Mouse (Mus musculus) right cerebral cortex, postnatal 4 days (tissue): ENCODE results near the gene Ddx51.

Source experiments
- DNase-seq: peaks from one replicate; pipeline ENCODE4 v3.0.0-alpha.2; 2022

Ddx51 gene

DNA sequence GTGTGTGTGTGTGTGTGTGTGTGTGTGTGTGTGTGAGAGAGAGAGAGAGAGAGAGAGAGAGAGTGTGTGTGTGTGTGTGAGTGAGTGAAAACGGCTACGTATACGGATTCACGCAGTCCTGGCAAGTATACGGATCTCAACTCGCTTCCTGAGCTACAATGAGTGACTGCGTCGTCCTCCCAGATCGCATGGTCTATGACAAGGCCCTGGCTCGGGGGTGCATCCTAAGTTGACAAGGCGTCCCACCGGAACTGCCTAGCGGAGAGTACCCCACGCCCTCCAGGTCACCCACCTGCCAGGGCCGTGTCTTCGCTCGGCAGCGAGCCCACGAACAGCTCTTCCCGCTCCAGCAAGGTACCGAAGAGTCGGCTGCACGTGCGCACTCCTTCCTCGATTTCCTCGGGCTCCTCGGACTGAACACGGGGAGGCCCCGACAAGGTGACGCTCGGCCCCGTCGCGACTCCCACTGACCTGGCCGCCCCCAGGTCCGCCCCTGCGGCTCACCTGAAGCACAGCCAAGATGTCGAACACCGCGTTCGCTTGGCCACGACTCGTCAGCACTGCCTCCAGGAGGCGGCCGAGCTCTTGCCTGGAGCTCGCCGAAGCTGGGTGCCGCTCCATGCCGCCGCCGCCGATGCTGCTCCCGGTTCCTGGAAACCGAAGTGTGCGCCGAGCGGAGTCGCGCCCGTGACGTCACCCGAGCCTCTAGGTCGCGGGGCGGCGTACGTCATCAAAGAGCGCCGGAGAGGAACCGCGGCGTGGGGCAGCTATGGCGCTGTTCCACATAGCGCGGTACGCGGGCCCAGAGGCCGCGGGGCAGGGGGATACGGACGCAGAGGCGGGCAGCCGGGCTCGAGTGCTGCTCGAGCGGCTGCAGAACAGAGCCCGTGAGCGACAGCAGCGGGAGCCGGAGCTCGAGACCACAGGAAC is at the start of gene Ddx51, which contains the start of gene Noc4l:
Gene Ddx51 (plus strand): TSS at position 733 of the 930 bp plus-strand sequence.
Gene Noc4l (minus strand): TSS at position 699 of the 930 bp plus-strand sequence.
- peak; percentile 99 for DNase-seq

DNA sequence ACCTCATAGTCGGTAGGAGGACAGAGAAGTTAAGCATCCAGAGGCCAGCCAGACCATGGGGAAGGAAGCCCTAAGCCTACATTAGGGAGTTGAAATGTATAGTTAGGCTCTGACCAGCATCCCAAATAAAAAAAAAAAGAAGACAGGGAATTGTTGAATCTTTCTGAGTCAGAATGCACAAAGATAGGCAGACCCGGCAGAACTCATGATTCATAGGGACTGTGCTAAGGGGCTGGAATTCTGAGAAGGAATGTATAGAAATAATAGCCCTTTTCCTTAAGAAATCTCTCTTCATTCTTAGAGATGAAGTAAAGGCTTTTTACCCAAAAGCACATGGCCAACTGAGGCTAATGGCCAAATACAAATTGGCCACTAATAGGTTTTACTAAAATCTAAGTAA is 48.9 kb upstream of the Ddx51 start:
- no peak for DNase-seq

DNA sequence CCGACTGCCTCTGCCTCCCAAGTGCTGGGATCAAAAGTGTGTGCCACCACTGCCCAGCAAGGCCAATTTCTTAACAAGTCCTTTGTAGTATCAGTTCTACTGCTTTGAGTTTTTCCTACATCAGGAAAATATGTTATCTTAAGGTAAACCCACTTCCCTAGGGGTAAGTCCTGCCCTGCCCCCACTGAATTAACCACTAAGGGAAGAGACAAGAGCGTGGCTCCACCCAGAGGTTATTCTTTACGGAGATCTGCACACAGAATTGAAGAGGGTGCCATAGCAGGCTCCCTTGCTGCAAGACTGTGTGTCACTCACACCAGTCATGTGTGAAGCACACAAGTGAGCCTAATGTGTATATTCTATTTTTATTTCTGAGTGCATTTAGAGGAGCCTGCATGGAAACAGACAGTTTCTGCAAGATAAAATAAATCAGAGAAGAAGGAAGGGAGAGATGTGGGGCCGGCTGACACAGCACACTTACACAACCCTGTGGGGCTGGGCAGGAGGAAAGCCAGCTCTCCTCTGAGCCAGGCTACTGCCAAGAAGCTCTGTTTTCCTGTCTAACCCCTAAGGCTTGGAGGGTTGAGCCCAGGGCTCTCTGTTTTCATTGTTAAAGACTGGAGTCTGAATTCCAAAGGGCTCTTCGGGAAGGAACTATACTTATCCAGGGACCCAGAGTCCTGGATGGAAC is 47.6 kb upstream of the Ddx51 start:
- no peak for DNase-seq

DNA sequence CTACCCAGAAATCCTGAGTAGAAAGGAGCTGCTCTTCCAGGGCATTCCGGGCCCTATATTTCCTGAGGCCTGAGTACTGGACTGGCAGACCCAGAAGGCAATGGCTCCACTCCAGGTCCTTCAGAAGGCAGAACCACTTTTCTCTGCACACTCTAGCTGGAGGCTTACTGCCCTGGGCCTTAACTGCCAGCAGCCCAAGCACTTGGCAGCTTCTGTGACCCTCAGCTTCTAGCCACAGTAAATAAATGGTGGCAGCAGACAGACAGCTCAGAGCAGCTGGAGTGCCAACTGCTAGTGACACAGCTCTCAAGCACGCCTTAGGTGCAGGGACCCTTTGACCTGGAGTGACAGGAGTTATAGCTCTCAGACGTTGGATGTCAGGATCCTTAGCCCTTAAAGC is 45.5 kb upstream of the Ddx51 start:
- DNase-seq = no peak

DNA sequence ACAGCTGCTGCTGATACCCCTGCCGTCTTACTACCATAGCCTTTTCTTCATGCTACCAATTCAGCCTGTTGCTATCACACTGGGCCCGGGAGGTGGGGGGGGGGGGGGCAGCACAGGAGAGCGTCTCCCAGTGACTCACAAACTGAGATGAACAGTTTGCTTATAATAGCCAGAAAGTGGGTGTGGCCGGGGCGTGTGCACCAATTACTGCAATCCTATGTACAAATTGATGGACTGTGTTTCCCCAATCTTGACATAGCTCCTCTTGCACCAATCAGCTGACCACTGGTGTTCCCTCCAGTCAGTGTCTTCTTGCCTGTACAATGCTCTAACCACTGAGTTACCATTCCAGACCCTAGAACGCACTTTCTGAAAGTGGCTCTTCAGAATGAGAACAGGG is 44.9 kb upstream of the Ddx51 start:
- DNase-seq = no peak

DNA sequence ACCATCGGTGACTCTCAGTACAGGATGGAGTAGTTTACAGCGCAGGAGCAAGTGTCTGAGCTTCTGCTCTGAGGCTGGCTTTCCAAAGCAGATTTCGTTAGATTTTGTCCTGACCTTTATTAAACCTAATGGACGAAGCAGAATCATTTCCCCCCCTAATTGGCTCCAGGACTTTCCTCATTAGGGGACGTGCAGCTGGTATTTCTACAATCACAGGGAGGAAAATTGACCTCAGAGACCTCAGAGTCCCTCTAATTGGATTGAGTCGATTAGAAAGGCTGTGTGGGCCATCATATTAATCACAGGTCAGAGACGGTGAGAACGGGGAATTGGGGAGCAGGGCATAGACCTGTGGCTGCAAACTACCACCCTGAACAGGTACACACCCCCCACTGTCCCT is 44.3 kb upstream of the Ddx51 start:
- no peak for DNase-seq

DNA sequence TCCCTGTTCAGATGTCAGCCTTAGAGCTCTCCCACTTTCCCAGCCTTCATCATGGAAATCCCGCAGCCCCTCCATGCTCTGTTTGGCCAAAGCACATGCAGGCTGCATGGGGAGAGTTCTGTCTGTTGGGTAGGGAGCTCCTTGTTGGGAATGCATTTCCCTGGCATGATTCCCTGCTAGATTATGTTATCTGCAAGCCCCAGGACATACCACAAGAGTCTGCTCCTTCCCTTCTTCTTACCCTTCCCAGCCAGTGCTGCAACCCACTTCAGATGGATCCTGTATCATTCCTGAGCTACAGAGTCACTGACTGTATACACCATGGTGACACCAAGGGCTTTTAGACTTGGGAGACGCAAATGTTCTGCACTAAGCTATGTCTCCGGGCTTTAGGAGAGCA is 43.8 kb upstream of the Ddx51 start:
- no peak for DNase-seq

DNA sequence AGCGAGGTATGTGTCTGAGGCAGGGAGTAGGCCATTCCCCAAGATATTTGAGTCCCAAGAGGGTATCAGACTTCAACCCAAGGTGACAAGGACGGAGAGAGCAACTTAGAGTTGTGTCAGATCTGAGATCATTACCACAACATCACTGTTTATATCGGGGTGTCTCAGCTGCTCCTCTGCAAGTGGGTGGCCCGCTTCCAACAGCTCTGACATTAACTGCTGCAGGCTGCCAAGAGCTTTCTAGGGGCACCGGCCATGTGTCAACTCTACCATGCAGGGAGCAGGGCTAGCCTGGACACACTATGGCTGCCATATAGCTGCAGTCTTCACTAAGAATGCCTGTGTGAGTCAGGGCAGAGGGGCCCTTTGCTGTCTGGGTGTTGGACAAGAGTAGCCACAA is 43.4 kb upstream of the Ddx51 start:
- no peak for DNase-seq

DNA sequence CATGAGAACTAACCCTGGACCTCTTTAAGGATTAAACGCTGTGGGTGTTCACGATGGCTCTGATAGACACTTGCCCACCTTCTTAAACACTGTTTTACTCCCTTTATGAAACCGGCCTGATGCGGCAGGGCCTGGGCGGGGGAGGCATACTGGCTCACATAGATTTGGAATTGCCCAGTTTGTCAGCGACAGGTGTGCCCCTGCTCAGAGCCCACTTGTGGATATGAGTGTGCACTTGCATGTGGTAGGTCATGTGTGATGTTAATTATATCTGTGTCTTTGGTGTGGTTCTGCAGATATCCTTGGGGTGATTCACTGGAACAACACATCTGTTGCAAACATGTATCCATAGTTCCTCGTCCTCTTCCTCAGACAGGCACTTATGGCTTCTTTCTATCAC is 42.8 kb upstream of the Ddx51 start:
- no peak for DNase-seq

DNA sequence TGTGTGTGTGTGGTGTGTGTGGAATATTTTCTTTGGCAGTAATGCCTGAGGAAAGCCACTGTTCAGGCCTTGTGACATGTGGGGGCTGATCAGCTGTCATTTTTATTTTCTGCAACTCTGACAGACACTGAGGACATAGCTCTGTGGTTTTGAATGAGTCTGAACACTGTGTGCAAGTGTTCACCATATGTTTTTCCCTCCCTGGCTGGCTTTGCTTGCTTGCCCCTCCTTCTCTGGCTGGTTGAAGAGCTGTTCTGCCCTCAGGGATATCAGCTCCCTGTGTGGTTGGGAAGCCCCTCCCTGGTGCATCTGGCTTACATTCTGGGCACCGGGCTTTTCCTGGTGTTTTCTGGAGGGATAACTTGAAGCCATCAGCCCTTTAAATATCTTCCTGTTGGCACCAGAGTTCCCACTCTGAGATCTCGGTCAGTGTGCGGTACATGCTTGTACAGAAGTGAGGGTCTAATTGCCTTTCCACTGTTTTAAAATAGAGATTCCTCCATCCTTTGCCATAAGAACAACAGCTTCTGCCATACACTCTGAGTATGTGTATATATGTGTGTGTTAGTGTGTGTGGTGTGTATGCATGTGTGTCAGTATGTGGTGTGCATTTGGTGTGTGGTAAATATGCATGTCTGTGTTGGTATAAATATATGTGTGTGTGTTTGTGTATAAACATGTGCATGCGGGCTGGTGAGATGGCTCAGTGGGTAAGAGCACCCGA is 41.7 kb upstream of the Ddx51 start:
- no peak for DNase-seq

DNA sequence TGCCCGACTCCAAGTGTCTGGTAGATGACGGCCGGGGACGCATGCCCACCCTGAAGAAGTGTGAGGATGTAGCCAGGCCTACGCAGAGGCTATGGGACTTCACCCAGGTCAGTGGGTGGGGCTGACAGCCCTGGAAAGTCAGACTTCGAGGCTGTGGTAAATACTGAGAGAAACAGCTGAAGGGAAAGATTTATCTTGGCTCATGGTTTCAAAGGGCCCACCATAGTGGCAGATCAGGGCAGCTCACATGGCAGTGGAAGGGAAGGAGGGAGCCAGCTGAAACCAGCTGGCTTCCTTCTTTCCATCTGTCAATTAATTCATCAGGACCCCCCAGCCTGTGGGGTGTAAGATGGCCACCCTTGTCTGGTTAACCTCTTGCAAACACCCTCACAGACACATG is 34.0 kb upstream of the Ddx51 start:
- DNase-seq = no peak

DNA sequence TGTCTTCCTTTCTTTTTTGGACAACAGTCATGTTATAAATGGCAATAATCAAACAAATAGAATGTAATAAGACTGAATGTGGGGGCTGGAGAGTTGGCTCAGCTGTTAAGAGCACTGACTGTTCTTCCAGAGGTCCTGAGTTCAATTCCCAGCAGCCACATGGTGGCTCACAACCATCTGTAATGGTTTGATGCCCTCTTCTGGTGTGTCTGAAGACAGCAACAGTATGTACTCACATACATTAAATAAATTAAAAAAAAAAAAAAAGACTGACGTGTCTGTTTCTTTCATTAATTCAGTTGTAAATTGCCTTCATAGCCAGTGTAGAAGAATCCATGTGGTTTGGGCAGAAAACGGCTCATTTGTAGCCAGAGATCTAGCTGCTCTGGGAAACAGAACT is 28.9 kb upstream of the Ddx51 start:
- no peak for DNase-seq

DNA sequence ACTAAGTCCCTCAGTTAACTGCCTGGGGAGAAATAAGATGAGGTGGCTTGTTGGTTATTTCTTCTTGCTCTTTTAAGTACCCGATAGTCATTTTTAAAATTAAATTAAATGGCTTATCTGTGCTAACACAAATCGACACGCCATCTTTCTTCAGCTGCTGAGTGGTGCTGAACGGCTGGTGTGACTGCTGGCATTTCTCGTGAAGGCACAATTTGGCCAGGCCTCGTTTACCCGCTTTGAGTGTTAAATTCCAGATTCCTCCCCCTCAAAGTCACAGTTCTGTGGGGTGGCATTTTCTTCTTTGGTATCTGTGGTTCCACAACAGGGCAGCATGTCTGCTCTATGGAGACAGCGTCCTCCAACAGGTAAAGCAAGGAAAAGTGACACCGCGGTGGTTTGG is 25.9 kb upstream of the Ddx51 start:
- DNase-seq = no peak

DNA sequence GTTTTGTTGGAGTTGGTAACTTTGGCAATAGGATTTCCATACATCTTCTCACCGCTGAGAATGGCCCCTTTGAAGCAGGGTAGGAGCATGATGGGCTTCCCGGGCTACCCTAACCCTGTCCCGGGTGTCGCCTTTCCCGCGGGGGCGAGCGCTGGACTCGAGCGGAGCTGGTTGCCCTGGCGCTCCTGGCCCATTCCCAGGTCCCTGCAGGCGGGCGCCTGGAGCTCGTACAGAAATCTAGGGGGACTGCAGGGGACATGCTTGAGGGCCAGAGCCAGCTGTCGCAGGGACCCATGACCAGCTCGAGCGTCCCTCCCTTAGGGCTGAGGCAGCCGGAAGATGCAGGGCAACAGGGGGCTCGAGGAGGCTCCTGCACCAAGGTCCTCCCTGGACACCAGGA is 25.1 kb upstream of the Ddx51 start:
- no peak for DNase-seq

DNA sequence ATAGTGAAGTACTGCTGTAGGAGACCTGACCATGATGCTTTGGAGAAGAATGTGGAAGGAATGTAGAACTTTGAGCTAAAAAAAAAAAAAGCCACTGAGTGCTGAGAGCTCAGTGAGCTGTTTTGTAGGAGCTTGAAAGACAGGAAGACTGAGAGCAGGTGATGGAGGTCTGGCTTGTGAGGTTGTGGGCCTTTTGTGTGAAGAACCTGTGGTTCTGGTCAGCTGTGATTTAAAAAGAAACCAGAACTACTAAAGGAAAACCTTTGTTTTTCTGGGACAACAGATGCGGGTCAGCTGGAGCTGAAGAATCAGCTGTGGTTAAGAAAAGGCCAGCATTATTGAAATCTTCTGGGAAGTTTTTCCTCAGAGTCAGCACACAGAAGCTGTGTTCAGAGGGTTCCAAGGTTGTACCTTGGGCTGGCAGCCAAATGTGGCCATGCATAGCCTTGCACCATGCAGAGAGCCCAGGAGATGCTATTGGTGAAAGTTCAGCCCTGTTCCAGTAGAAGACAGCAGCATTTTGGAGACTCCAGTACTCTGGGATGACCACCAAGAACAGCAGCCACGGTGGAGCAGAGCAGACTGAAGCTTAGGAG is 23.6 kb upstream of the Ddx51 start:
- no peak for DNase-seq

DNA sequence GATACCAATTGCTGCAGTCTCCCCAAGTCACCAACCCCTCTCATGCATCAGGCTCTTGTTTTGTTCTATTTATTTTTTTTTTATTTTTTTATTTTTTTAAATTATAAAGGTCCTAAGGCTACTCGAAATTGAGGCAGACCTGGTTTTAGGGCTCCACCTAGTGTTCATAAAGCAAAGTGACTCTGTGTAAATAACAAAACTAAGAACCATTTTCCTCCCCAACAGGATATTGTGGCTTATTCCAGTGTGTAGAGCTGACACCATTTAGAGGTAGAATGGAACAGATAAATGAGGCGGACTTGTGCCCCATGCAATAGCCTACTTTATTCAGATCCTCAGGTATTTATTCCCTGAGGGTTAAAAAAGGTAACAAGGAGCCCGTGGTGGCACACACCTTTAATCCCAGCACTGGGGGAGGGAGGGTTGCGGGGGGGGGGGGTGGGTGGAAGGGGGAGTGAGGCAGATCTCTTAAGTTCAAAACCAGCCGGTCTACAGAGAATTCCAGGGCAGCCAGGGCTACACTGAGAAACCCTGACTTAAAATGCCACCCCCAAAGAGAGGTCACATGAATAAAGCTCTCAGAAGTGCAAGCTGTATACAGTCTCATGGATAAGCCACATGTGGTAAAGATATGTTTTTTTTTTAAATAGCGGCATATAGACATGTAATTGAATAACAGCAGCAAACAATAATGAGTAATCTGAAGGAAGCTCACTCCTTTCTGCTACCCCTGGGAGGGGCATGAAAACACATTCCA is 17.1 kb upstream of the Ddx51 start:
- DNase-seq = no peak

DNA sequence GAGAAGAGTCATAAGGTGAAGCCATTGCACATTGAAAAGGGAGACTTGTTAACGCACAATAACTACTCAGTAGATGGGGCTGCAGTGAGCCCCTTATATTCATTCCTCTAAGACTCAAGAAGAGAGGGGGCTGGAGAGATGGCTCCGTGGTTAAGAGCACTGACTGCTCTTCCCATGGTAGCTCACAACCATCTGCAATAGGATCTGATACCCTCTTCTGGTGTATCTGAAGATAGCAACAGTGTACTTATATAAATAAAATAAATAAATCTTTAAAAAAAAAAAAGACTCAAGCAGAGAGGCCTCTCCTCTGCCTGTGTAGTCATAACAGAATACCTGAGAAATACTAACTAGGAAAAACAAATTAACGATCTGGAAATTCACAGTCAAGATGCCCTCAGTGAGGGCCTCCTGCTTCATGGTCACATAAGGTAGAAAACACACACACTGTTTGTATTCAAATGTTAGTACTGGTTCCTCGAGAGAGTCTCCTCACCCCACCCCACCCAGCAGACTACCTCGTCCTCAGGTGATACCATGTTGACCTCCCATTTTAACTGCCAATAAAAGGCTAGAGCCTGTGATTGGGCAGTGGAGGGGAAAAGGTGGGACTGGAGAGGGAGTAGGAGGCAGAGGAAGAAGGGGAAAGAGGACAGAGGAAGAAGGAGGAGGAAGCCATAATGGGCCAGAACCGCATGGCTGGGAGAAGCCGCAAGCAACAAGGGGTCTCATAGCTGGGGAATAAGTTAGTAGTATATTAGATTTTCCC is 14.8 kb upstream of the Ddx51 start:
- no peak for DNase-seq

DNA sequence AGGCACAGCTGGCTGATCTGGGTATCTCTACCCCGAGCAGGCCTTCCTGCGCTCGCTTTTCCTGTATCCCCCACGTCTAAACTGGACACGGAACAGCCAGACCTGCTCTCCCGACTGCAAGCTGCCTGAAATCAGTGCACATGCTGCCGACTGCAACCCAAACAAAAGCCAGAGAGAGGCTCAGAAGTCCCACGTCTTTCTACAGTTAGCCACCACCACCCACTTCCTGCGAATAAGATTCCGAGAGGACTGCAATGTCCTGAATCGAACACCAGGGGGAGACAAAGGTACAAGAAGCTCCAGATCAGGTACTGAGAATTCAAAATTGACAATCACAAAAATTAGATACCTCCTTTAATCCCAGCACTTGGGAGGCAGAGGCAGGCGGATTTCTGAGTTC is 13.8 kb upstream of the Ddx51 start:
- DNase-seq = peak; percentile 62

DNA sequence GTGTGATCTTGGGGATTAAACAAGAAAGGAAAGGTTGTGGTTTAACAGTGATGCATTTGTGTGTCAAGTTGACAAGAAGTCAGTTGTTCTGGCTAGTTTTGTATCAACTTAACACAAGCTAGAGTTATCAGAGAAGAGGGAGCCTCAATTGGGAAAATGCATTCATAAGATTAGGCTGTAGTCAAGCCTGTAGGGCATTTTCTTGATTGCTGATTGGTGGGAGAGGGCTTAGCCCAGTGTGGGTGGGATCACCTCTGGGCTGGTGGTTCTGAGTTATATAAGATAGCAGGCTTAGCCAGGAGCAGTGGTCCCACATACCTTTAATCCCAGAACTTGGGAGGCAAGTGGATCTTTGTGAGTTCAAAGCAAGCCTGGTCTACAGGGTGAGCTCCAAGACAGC is 6.9 kb upstream of the Ddx51 start:
- no peak for DNase-seq

DNA sequence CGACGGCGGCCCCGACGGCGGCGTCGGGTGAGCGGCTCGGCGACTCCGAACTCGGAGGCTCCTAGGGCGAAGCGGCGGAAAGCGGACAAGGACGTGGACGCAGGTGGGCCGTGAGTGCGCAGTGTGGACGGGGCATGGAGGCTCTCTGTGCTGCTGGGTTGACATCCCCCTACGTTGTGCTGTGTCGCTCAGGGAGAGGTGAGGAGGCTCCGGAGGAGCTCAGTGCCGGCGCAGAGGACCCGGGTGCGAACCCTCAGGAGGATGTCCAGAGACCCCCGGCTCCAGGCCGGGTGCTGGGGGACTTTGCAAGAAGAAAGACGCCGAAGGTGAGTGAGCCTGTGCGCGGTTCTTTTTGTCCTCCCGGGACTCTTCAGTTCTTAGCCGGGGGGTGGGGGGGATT is 435 bp downstream of the Ddx51 start:
- DNase-seq = no peak

DNA sequence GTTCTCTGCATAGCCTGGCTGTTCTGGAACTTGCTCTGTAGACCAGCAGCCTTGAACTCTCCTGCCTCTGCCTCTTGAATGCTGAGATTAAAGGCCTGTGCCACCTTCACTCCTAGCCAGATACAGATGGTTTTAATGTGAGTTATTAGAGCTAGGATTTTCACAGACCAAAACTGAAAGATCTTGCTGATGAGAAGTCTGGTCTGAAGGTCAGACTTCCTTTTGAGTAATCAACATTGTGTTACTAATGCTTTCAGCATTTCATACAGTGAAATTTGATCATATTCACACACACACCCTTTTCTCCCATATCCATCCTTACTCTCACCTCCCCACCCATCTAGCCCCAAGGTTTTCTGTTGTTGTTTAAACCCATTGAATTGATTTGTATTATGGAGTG is 6.4 kb downstream of the Ddx51 start:
- DNase-seq = no peak

DNA sequence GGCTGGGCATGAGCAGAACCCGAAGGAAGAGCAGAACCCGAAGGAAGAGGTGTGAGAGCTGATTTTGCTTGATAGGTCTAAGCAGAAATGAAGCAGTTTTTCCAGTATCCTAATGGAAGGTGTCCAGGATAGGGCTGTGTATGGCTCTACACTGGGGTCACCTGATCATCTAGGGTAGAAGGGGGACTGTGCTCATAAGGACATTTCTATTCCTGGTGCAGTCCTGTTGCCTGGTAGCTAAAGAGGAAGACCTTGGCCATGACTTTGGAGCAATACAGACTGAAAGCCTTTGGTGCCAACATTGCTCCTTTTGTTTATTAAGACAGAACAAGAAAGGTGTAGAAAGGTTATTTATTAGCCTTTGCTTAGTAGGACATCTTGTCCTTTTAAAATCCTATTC is 10.8 kb downstream of the Ddx51 start:
- DNase-seq = no peak
